Mouse (Mus musculus) midbrain, embryonic 10.5 days (tissue): ENCODE measurements around the gene Crygb. TPM values are rescaled to one million over a fixed set of nuclear protein-coding genes. Genes with fewer than 3 reads are reported as not detected.

Source experiments
- DNase-seq: peaks from one replicate; pipeline ENCODE4 v3.0.0-alpha.2; 2017; ENCODE audit warnings: low spot score
- H3K27ac ChIP-seq: fragments of 300-500 bp; sonication (generic); replicated peaks from 2 replicates; pipeline ENCODE4 v1.5.1; 2016; ENCODE audit warnings: mild to moderate bottlenecking
- H3K27me3 ChIP-seq: fragments of 300-500 bp; sonication (generic); 2 replicates; pipeline ENCODE4 v1.6.1; 2016; ENCODE audit warnings: low read depth, mild to moderate bottlenecking; ENCODE audit not compliant: poor library complexity, severe bottlenecking
- H3K36me3 ChIP-seq: fragments of 300-500 bp; sonication (generic); 2 replicates; pipeline ENCODE4 v1.6.1; 2016; ENCODE audit warnings: mild to moderate bottlenecking, moderate library complexity
- H3K4me1 ChIP-seq: fragments of 300-500 bp; sonication (generic); 2 replicates; pipeline ENCODE4 v1.6.1; 2016
- H3K4me3 ChIP-seq: fragments of 300-500 bp; sonication (generic); 2 replicates; pipeline ENCODE4 v1.5.1; 2016; ENCODE audit warnings: mild to moderate bottlenecking, moderate library complexity
- H3K9me3 ChIP-seq: fragments of 300-500 bp; sonication (generic); replicated peaks from 2 replicates; pipeline ENCODE4 v1.6.1; 2016; ENCODE audit warnings: mild to moderate bottlenecking
- WGBS: fragments of 180-500 bp; shearing (Covaris S2); methylation state at CpG from one replicate; pipeline ENCODE4 v1.1.7; 2016; 5-methylcytosine and 5-hydroxymethylcytosine counted together
- polyA plus RNA-seq: library from polyadenylated mRNA; unstranded; fragments of >200 nt; fragmentation: Nextera tagmentation; extraction: Ambion mirVana; gene quantifications from 2 replicates; pipeline ENCODE4 v1.2.1, GENCODE M21; 2016

Crygb gene
- polyA plus RNA-seq, 1 experiment from 2014 or later, result not detected

GRCm38 (mm10) chr1:65109196-65109595 is 27.1 kb upstream of the Crygb start:
- no peaks in the 10 kb centered on the region for H3K9me3 ChIP-seq
- peaks cover 10% of the 10 kb centered on the region; the same call in 1 of the 2 replicates for H3K4me1 ChIP-seq
- H3K27me3 ChIP-seq, result no peaks in the 10 kb centered on the region
- no peak overlapping the region for H3K27ac ChIP-seq
- H3K36me3 ChIP-seq, result no peaks in the 10 kb centered on the region
- DNase-seq, result no peak
- WGBS, result 89% methylated on average over 8 of the region's 8 CpGs
- H3K4me3 ChIP-seq, result no peak overlapping the region

DNA sequence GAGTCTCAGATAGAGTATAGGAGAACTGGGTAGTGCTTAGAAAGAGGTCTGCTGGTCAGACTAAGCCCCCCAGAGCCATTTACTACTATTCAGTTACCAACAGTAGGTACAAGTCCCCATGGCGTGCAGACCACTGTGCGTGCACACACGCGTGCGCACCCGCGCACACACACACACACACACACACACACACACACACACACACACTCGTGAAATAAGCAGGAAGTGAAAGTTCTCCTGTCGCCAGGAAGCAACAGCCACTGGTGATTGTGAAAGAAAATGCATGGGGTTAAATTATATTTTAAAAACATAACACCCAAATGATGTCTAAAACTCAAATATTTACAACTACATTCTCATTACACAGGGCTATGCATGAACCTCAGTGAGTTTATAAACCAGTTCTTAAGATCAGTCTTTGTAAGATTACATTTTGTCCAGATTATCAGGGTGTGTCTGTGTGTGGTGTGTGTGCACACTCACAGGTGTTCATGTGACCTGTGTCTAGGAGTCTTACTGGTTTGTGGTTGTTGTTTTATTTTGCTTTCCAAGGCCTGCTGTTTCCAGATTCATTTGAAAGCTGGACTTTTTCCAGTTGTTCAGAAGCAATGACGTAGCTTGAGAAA is 25.7 kb upstream of the Crygb start:
- Histone ChIP-seq H3K9me3 (no peaks in the 10 kb centered on the region), H3K36me3 (no peaks in the 10 kb centered on the region), H3K4me3 (no peak overlapping the region), H3K27me3 (no peaks in the 10 kb centered on the region), H3K4me1 (peaks cover 7% of the 10 kb centered on the region; the same call in 1 of the 2 replicates), H3K27ac (no peak overlapping the region)
- 85% methylated on average over 10 of the region's 10 CpGs for WGBS
- no peak for DNase-seq

DNA sequence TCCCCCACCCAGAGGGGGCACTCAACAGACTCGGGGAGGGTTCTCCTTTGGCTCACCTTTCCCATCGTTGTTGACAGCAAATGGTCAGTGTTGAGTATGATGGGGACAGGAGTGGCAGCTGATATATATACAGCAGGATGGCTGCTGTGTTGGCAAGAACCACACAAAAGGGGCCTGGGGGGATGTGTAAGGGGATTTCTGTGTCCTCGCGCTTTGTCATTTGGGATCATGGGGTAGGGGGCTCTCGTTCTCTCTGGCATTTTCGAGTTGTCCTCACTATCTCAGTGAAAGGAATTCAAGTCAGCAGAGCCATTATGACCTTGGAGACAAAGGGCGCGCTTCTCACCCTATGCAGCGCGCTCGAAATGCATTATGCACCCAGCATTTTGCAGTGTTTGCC is 21.2 kb upstream of the Crygb start, which contains the start of gene Cryga:
TSS of gene Cryga (minus strand) at position 101 of the 400 bp plus-strand sequence.
- Histone ChIP-seq H3K27ac (no peak within 1 kb of the TSS), H3K27me3 (no peaks in the 10 kb centered on the region), H3K9me3 (no peaks in the 10 kb centered on the region), H3K4me1 (no peaks in the 10 kb centered on the region), H3K4me3 (no peak within 1 kb of the TSS), H3K36me3 (no peaks in the 10 kb centered on the region)
- WGBS, result 93% methylated on average over 11 of the region's 11 CpGs
- no peak for DNase-seq

- no peaks in the 10 kb centered on the region for H3K36me3 ChIP-seq
- H3K27ac ChIP-seq, result no peak overlapping the region
- no peak for DNase-seq
- no peaks in the 10 kb centered on the region for H3K4me1 ChIP-seq
- WGBS, result 84% methylated on average over 3 of the region's 3 CpGs
- no peak overlapping the region for H3K4me3 ChIP-seq
- H3K27me3 ChIP-seq, result no peaks in the 10 kb centered on the region
- H3K9me3 ChIP-seq, result no peaks in the 10 kb centered on the region
These were observed 14.9 kb upstream of the Crygb start for GRCm38 (mm10) chr1:65096953-65097352.

DNA sequence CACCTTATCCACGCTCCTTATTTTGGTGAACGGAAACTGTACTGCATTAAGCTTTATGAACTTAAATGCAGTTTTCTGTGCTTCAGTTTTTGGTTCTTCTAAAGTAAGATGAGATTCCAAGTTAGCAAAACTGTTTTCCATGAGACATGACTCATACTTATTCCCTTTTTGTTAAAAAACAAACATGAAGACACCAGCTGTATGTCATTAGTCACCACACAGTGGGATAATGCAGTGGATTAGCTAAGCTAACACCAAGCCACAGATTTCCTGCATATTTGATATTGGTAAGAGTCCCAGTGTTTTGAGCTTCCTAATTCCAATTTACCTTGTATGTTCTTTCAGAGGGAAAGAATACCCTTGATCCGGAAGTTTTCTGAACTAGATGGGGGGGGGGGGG is 9.5 kb upstream of the Crygb start:
- 91% methylated on average over 3 of the region's 3 CpGs for WGBS
- Histone ChIP-seq H3K4me1 (no peaks in the 10 kb centered on the region), H3K4me3 (no peak overlapping the region), H3K27ac (no peak overlapping the region), H3K36me3 (no peaks in the 10 kb centered on the region), H3K9me3 (no peaks in the 10 kb centered on the region), H3K27me3 (no peaks in the 10 kb centered on the region)
- no peak for DNase-seq

- no peaks in the 10 kb centered on the region for H3K9me3 ChIP-seq
- H3K27me3 ChIP-seq, result no peaks in the 10 kb centered on the region
- no peaks in the 10 kb centered on the region for H3K4me1 ChIP-seq
- H3K4me3 ChIP-seq, result no peak overlapping the region
- 71% methylated on average over 2 of the region's 2 CpGs for WGBS
- no peak overlapping the region for H3K27ac ChIP-seq
- no peak for DNase-seq
- H3K36me3 ChIP-seq, result no peaks in the 10 kb centered on the region
These were observed 8.3 kb upstream of the Crygb start for GRCm38 (mm10) chr1:65090370-65090769.

GRCm38 (mm10) chr1:65088567-65089356 is 6.7 kb upstream of the Crygb start:
- no peak overlapping the region for H3K27ac ChIP-seq
- no peaks in the 10 kb centered on the region for H3K27me3 ChIP-seq
- H3K4me3 ChIP-seq, result no peak overlapping the region
- H3K36me3 ChIP-seq, result no peaks in the 10 kb centered on the region
- no peaks in the 10 kb centered on the region for H3K4me1 ChIP-seq
- no peaks in the 10 kb centered on the region for H3K9me3 ChIP-seq
- no peak for DNase-seq
- 83% methylated on average over 6 of the region's 6 CpGs for WGBS

DNA sequence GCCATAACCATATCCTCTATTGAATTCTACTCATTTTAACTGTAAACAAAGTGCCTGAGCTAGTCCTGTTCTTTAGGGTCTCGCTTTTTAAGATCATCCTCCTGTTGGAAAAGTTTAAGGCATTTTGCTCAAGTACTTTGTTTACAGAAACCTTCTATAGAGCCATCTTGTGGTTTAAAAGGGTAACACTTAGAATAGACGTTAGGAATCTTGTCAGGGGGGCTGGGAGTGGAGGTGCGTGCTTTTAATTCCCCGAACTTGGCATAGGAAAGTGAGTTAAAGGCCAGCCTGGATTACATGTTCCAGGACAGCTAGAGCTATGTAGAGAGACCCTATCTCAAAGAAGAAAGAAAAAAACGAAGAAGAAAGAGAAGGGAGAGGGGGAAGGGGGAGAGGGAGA is 6.5 kb downstream of the Crygb start:
- WGBS, result 32% methylated on average over 5 of the region's 5 CpGs
- no peak for DNase-seq
- Histone ChIP-seq H3K27ac (no peak overlapping the region), H3K4me3 (no peak overlapping the region), H3K4me1 (peaks cover 4% of the 10 kb centered on the region; the same call in 1 of the 2 replicates), H3K36me3 (no peaks in the 10 kb centered on the region), H3K9me3 (no peaks in the 10 kb centered on the region), H3K27me3 (no peaks in the 10 kb centered on the region)

- no peaks in the 10 kb centered on the region for H3K27me3 ChIP-seq
- 71% methylated on average over 6 of the region's 6 CpGs for WGBS
- H3K9me3 ChIP-seq, result no peaks in the 10 kb centered on the region
- H3K4me3 ChIP-seq, result no peak within 1 kb of the TSS
- DNase-seq, result no peak
- H3K27ac ChIP-seq, result no peak within 1 kb of the TSS
- H3K36me3 ChIP-seq, result no peaks in the 10 kb centered on the region
- peaks cover 4% of the 10 kb centered on the region; the same call in 1 of the 2 replicates for H3K4me1 ChIP-seq
These were observed 8.5 kb downstream of the Crygb start, which contains the start of gene Crygc for GRCm38 (mm10) chr1:65073589-65073988. Gene Crygc, minus strand, starts transcription at chr1:65073689.

- H3K9me3 ChIP-seq, result no peaks in the 10 kb centered on the region
- no peak overlapping the region for H3K27ac ChIP-seq
- no peak overlapping the region for H3K4me3 ChIP-seq
- no peaks in the 10 kb centered on the region for H3K27me3 ChIP-seq
- no peaks in the 10 kb centered on the region for H3K4me1 ChIP-seq
- no peaks in the 10 kb centered on the region for H3K36me3 ChIP-seq
- DNase-seq, result no peak
These were observed 14.2 kb downstream of the Crygb start for GRCm38 (mm10) chr1:65067842-65068241.

DNA sequence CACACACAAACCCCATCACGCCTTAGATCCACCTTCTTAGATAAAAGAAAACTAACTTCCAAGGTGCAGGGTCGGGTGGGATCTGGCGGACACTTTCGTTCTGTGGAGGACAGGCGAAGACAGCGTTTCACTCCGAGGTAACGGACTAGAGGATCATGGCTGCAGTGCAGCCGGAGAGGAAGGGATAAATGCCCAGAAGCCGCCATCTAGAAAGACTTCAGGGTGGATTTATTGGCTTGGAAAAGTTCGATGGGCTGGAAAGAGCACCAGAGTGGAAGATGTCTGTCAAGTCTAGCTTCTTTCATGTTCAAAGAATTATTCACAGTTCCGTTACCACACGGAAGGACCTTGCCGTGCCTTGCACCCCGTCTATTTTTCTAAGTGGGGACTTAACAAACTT is 17.9 kb downstream of the Crygb start:
- WGBS, result 85% methylated on average over 15 of the region's 15 CpGs
- no peak overlapping the region for H3K4me3 ChIP-seq
- H3K4me1 ChIP-seq, result no peaks in the 10 kb centered on the region
- no peak for DNase-seq
- no peaks in the 10 kb centered on the region for H3K9me3 ChIP-seq
- no peaks in the 10 kb centered on the region for H3K36me3 ChIP-seq
- no peak overlapping the region for H3K27ac ChIP-seq
- H3K27me3 ChIP-seq, result no peaks in the 10 kb centered on the region

DNA sequence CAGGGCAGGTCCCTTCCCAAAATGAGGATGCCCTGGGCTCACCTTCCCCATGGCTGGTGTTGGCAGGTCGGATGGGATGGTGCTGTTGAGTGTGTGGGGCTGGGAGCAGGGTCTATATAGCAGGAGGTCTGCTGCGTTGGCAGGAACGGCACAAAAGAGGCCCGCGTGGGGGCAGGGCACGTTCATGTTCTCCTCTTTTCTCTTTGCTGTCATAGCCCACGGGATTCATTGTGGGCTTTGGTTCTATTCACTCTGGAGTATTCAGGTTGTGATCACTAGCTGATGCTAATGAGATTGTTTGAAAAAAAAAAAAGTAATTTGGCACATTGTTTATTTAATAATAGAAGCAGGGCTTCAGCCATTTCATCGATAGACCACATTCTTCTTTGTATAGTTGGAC is 18.7 kb downstream of the Crygb start, which contains the start of gene Crygd:
TSS of gene Crygd (minus strand) at position 101 of the 400 bp plus-strand sequence.
- 83% methylated on average over 8 of the region's 8 CpGs for WGBS
- DNase-seq, result no peak
- Histone ChIP-seq H3K36me3 (no peaks in the 10 kb centered on the region), H3K27ac (no peak within 1 kb of the TSS), H3K27me3 (no peaks in the 10 kb centered on the region), H3K9me3 (no peaks in the 10 kb centered on the region), H3K4me3 (no peak within 1 kb of the TSS), H3K4me1 (no peaks in the 10 kb centered on the region)

DNA sequence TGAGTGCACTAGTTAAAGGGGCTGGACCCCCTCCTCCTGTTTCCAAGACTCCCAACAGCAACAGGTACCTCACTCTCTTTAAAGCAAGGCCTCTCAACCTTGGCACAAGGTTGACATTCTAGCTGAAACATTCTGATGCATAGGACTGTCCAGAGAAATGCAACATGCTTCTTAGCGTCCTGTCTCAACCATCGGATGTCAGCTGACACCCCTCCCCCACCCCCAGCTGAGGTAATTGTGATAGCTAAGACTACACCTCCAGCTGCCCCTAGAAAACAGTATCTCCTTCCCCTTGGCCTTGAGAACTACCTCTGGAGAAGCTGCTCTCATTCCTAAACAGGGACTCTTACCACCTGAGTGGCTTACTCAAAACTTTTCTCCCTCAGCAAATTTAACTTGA is 29.9 kb downstream of the Crygb start:
- no peak for DNase-seq
- no peaks in the 10 kb centered on the region for H3K9me3 ChIP-seq
- WGBS, result 53% methylated on average over 2 of the region's 2 CpGs
- no peaks in the 10 kb centered on the region for H3K36me3 ChIP-seq
- H3K4me3 ChIP-seq, result no peak overlapping the region
- H3K4me1 ChIP-seq, result peaks cover 15% of the 10 kb centered on the region
- H3K27me3 ChIP-seq, result no peaks in the 10 kb centered on the region
- no peak overlapping the region for H3K27ac ChIP-seq
